Mouse (Mus musculus) hindbrain, embryonic 12.5 days (tissue): ENCODE measurements at regions not wholly inside any gene's neighbourhood (a gene's known extent, or its start where the extent isn't known, plus 50 kb on each side); places are given as distances from the start of the nearest gene placed in this dataset.

Source experiments
- ATAC-seq: fragments of 200-750 bp; cut with Nextera tagmentation; 2 replicates; pipeline ENCODE4 v1.8.0; 2017; ENCODE audit warnings: moderate TSS enrichment; ENCODE audit not compliant: low FRiP score
- H3K27ac ChIP-seq: fragments of 300-500 bp; sonication (generic); 2 replicates; pipeline ENCODE4 v1.5.1; 2016; ENCODE audit warnings: mild to moderate bottlenecking
- H3K27me3 ChIP-seq: fragments of 300-500 bp; sonication (generic); 2 replicates; pipeline ENCODE4 v1.6.1; 2016; ENCODE audit warnings: mild to moderate bottlenecking
- H3K36me3 ChIP-seq: fragments of 300-500 bp; sonication (generic); 2 replicates; pipeline ENCODE4 v1.6.1; 2016; ENCODE audit warnings: mild to moderate bottlenecking
- H3K4me1 ChIP-seq: fragments of 300-500 bp; sonication (generic); 2 replicates; pipeline ENCODE4 v1.6.1; 2016
- H3K4me2 ChIP-seq: fragments of 300-500 bp; sonication (generic); replicated peaks from 2 replicates; pipeline ENCODE4 v1.6.1; 2016; ENCODE audit warnings: mild to moderate bottlenecking
- H3K4me3 ChIP-seq: fragments of 300-500 bp; sonication (generic); 2 replicates; pipeline ENCODE4 v1.5.1; 2016; ENCODE audit warnings: mild to moderate bottlenecking
- H3K9ac ChIP-seq: fragments of 300-500 bp; sonication (generic); 2 replicates; pipeline ENCODE4 v1.6.1; 2016; ENCODE audit warnings: mild to moderate bottlenecking, moderate library complexity
- H3K9me3 ChIP-seq: fragments of 300-500 bp; sonication (generic); replicated peaks from 2 replicates; pipeline ENCODE4 v1.6.1; 2016; ENCODE audit warnings: mild to moderate bottlenecking
- WGBS: fragments of 180-500 bp; shearing (Covaris S2); methylation state at CpG from one replicate; pipeline ENCODE4 v1.1.7; 2016; 5-methylcytosine and 5-hydroxymethylcytosine counted together

DNA sequence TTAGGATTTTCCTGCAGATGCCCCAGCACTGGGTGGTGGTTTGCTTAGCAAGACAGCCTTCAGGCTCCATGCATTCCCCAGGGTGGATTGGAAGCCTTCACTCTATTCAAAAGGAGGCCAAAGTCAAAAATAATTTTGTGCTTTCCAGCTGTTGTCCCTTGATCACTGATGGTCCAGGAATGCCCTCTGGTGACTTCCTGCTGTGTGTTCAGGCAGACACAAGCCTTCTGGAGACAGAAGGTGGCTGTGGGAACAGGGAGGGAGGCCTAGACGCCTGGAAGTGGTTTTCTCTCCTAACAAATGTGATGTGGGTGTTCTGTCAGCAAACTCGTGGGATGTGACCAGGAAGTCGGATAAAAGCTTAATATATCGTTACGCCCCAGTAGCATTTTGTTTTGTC, 81.3 kb downstream of the Atp6ap1l start:
- Histone ChIP-seq H3K36me3 (no peaks in the 10 kb centered on the region), H3K27me3 (no peaks in the 10 kb centered on the region), H3K9me3 (no peaks in the 10 kb centered on the region), H3K27ac (no peak overlapping the region), H3K9ac (no peak overlapping the region), H3K4me1 (no peaks in the 10 kb centered on the region), H3K4me2 (no peak overlapping the region), H3K4me3 (no peak overlapping the region)
- ATAC-seq = no peak
- WGBS = 54% methylated on average over 5 of the region's 5 CpGs

- H3K9me3 ChIP-seq = no peaks in the 10 kb centered on the region
- H3K36me3 ChIP-seq = no peaks in the 10 kb centered on the region
- no peak for ATAC-seq
- H3K27ac ChIP-seq = no peak overlapping the region
- no peaks in the 10 kb centered on the region for H3K27me3 ChIP-seq
- no peak overlapping the region for H3K9ac ChIP-seq
- H3K4me1 ChIP-seq = no peaks in the 10 kb centered on the region
- 75% methylated on average over 4 of the region's 4 CpGs for WGBS
- H3K4me3 ChIP-seq = no peak overlapping the region
- H3K4me2 ChIP-seq = no peak overlapping the region
Measured at GRCm38 (mm10) chr13:90821898-90822297, 83.3 kb downstream of the Atp6ap1l start.

DNA sequence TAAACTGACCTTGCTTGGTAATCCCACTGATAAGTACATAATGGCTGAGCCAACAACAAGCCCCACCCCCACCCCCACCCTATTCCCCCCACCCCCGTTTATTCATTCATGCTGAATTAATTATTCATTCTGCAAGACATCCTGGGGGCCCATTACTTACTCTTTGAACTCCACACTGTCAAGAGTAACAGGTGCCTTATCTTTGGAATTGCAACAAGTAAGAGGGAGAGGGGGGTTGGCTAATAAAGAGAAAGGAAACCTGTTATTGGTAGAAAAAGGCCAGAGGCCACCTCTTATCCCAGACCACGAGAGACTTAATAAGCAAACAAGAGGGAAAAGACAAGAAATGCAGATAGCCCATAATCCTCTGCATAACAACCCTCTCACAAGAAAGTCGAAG, 84.7 kb downstream of the Atp6ap1l start:
- Histone ChIP-seq H3K36me3 (no peaks in the 10 kb centered on the region), H3K27ac (no peak overlapping the region), H3K9ac (no peak overlapping the region), H3K4me2 (no peak overlapping the region), H3K9me3 (no peaks in the 10 kb centered on the region), H3K4me1 (no peaks in the 10 kb centered on the region), H3K27me3 (no peaks in the 10 kb centered on the region), H3K4me3 (no peak overlapping the region)
- no peak for ATAC-seq
- 44% methylated on average over 3 of the region's 3 CpGs for WGBS

GRCm38 (mm10) chr13:90819934-90820333, 85.2 kb downstream of the Atp6ap1l start:
- 74% methylated on average over 7 of the region's 7 CpGs for WGBS
- ATAC-seq = no peak

DNA sequence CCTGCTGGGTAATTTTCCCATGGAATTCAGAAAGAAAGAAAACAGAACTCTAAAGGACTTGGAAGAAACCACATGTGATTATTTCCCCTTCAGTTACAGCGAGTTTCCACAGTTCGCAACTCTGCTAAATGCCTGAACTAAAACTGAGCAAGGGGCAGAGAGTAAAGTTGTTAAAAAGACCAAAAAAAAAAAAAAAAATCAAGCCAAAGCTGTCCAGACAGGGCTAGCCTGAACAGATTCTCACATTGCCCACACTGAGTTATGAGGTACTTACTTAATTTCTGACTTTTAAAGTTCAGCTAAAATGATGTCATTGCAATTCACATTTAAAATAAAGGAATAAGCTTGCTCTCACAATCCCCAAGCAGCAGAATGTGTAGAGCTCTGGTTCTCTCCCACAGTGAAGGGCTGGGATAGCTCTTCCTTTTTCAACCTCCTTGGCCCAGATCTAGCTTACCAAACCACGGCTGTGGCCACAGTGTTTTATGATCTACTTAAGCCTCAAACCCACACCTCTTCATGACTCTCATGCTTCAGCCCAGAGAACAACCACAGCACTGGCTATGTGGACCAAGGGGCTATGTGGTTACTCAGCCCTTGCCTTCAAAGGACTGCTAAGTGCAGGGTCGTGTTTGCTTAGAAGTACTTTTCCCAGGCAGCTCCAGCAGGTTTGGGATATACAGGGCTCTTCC, 90.8 kb downstream of the Atp6ap1l start:
- Histone ChIP-seq H3K4me2 (no peak overlapping the region), H3K4me3 (no peak overlapping the region), H3K36me3 (no peaks in the 10 kb centered on the region), H3K9ac (no peak overlapping the region), H3K4me1 (no peaks in the 10 kb centered on the region), H3K9me3 (no peaks in the 10 kb centered on the region), H3K27me3 (no peaks in the 10 kb centered on the region), H3K27ac (no peak overlapping the region)
- 83% methylated on average over 4 of the region's 4 CpGs for WGBS
- ATAC-seq = no peak

More at GRCm38 (mm10) chr13:90819934-90820333, 85.2 kb downstream of the Atp6ap1l start:
- Histone ChIP-seq H3K9me3 (no peaks in the 10 kb centered on the region), H3K4me3 (no peak overlapping the region), H3K27ac (no peak overlapping the region), H3K4me2 (no peak overlapping the region), H3K36me3 (no peaks in the 10 kb centered on the region), H3K27me3 (no peaks in the 10 kb centered on the region), H3K9ac (no peak overlapping the region), H3K4me1 (no peaks in the 10 kb centered on the region)

DNA sequence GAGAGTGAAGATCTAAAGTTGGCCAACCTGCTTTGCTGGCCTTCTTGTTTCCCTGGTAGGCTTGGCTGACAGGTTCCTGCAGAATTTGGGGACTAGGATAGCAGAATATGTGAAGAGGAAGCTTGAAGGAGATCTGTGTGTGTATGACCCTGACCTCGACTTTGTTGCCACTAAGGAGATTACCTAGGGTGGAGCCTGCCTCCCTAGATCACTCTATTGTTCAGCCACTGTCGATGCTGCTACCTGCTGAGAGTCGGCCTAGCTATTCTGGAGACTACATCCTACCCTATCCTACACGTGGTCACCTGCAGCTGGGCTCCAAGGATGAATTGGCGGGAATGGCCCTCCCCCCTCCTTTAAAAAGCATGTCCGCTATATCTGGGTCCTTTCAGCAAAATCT, 95.1 kb downstream of the Atp6ap1l start:
- Histone ChIP-seq H3K4me2 (no peak overlapping the region), H3K36me3 (no peaks in the 10 kb centered on the region), H3K9ac (no peak overlapping the region), H3K4me3 (no peak overlapping the region), H3K4me1 (no peaks in the 10 kb centered on the region), H3K27me3 (no peaks in the 10 kb centered on the region), H3K9me3 (no peaks in the 10 kb centered on the region), H3K27ac (no peak overlapping the region)
- ATAC-seq = no peak
- WGBS = 77% methylated on average over 6 of the region's 6 CpGs

DNA sequence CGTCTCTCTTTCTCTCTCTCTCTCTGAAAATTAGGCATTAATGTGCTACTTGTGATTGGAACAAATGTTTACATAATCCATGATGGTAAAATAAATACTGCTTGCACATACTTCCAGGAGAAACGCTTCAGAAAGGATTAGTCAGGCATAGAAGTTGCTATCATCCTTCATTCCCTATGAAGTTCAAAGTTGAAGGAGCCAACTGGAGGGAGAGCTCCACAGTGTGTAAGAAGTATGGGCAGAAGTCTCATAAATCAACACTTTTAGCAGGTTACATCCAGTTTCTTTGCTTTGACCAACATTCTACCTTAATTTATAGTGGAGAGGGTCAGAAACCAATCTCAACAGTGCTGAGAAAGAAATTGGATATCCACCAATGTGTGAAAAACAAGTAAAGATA, 105.5 kb downstream of the Atp6ap1l start:
- Histone ChIP-seq H3K9ac (no peak overlapping the region), H3K4me2 (no peak overlapping the region), H3K4me1 (no peaks in the 10 kb centered on the region), H3K27ac (no peak overlapping the region), H3K9me3 (no peaks in the 10 kb centered on the region), H3K4me3 (no peak overlapping the region), H3K27me3 (no peaks in the 10 kb centered on the region), H3K36me3 (no peaks in the 10 kb centered on the region)
- no peak for ATAC-seq
- WGBS = 83% methylated on average over 2 of the region's 2 CpGs

- Histone ChIP-seq H3K9me3 (no peaks in the 10 kb centered on the region), H3K4me2 (no peak overlapping the region), H3K27ac (no peak overlapping the region), H3K27me3 (no peaks in the 10 kb centered on the region), H3K9ac (no peak overlapping the region), H3K4me3 (no peak overlapping the region), H3K36me3 (no peaks in the 10 kb centered on the region), H3K4me1 (no peaks in the 10 kb centered on the region)
- WGBS = 45% methylated on average over 6 of the region's 6 CpGs
- ATAC-seq = no peak
Measured at GRCm38 (mm10) chr13:90798791-90799542, 106.2 kb downstream of the Atp6ap1l start.

DNA sequence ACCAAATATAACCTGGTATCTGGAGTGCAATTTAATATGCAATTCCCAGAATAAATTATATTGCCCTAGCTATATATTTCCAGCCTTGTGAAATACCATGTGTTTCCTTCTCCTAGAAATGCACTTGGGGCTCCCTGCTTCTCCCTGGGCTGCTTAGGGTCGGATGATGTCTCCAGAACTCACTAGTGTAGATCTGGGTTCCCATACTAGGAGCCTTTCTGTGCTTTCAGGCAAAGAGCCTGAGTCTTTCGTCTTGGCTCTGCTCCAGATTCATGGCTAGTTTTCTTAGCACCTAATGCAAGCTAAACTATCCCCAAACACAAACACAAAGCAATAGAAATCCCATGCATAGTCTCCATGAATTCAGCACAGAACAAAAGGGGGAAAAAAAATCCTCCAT, 106.8 kb downstream of the Atp6ap1l start:
- Histone ChIP-seq H3K9ac (no peak overlapping the region), H3K4me3 (no peak overlapping the region), H3K27ac (no peak overlapping the region), H3K4me1 (no peaks in the 10 kb centered on the region), H3K9me3 (no peaks in the 10 kb centered on the region), H3K36me3 (no peaks in the 10 kb centered on the region), H3K4me2 (no peak overlapping the region), H3K27me3 (no peaks in the 10 kb centered on the region)
- 60% methylated on average over 2 of the region's 2 CpGs for WGBS
- ATAC-seq = no peak

GRCm38 (mm10) chr13:90797209-90797608, 107.9 kb downstream of the Atp6ap1l start:
- Histone ChIP-seq H3K27me3 (no peaks in the 10 kb centered on the region), H3K4me2 (no peak overlapping the region), H3K27ac (no peak overlapping the region), H3K36me3 (no peaks in the 10 kb centered on the region), H3K9me3 (no peaks in the 10 kb centered on the region), H3K4me3 (no peak overlapping the region), H3K9ac (no peak overlapping the region), H3K4me1 (no peaks in the 10 kb centered on the region)
- 86% methylated on average over 3 of the region's 3 CpGs for WGBS
- no peak for ATAC-seq

- ATAC-seq = no peak
- Histone ChIP-seq H3K27ac (no peak overlapping the region), H3K4me3 (no peak overlapping the region), H3K9me3 (no peaks in the 10 kb centered on the region), H3K4me1 (no peaks in the 10 kb centered on the region), H3K9ac (no peak overlapping the region), H3K36me3 (no peaks in the 10 kb centered on the region), H3K4me2 (no peak overlapping the region), H3K27me3 (no peaks in the 10 kb centered on the region)
- WGBS = 93% methylated on average over 4 of the region's 4 CpGs
Measured at GRCm38 (mm10) chr13:90796809-90797208, 108.3 kb downstream of the Atp6ap1l start.

- H3K4me3 ChIP-seq = no peak overlapping the region
- H3K9ac ChIP-seq = no peak overlapping the region
- no peaks in the 10 kb centered on the region for H3K36me3 ChIP-seq
- H3K27ac ChIP-seq = no peak overlapping the region
- H3K4me1 ChIP-seq = no peaks in the 10 kb centered on the region
- H3K9me3 ChIP-seq = no peaks in the 10 kb centered on the region
- H3K27me3 ChIP-seq = no peaks in the 10 kb centered on the region
- no peak for ATAC-seq
- 71% methylated on average over 1 of the region's 1 CpGs for WGBS
- no peak overlapping the region for H3K4me2 ChIP-seq
Measured at GRCm38 (mm10) chr13:90782435-90782834, 122.7 kb downstream of the Atp6ap1l start.

DNA sequence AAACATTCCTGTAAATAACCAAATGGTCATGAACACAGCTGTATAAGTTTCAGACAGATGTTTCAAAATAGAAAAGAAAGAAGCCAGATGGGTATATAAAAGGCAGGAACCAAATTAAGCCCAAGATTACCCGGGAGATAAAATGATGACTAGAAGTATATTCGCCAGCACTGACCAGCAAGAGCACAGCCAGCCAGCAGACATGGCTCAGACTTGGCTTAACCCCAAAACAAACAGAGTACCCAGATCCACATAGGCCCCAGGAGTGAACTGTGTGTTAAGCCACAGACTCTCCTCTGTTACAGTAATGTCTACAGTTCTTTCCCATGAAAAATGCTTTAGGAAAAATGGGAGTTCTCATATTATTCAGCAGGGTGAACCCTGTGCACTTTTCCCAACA, 123.2 kb downstream of the Atp6ap1l start:
- no peaks in the 10 kb centered on the region for H3K9me3 ChIP-seq
- 77% methylated on average over 2 of the region's 2 CpGs for WGBS
- no peak overlapping the region for H3K27ac ChIP-seq
- no peaks in the 10 kb centered on the region for H3K27me3 ChIP-seq
- H3K4me1 ChIP-seq = no peaks in the 10 kb centered on the region
- ATAC-seq = no peak
- no peak overlapping the region for H3K4me3 ChIP-seq
- no peak overlapping the region for H3K4me2 ChIP-seq
- H3K36me3 ChIP-seq = no peaks in the 10 kb centered on the region
- no peak overlapping the region for H3K9ac ChIP-seq
